Mouse (Mus musculus) embryonic stem cell, embryonic (primary cell): ENCODE measurements at regions not wholly inside any gene's neighbourhood (a gene's known extent, or its start where the extent isn't known, plus 50 kb on each side); places are given as distances from the start of the nearest gene placed in this dataset.
"Not testable (repeated sequence)": the region's sequence is repeated elsewhere in the genome, so short reads cannot be mapped to it uniquely, and the experiment has no call there.

Experiments
- CTCF ChIA-PET, 4 experiments: fragments of 300-600 bp in 2 of 4; fragments of 350-600 bp in 2 of 4; sonication (Branson Sonifier 250); formaldehyde crosslinking; loops; one replicate each; lab custom pipeline; 2022; ENCODE audit warnings: inconsistent platforms in 2 of 4; lab: Charles Lee
- POLR2A ChIA-PET, 4 experiments: fragments of 300-600 bp in 2 of 4; fragments of 350-600 bp in 2 of 4; sonication (Branson Sonifier 250); formaldehyde crosslinking; loops; one replicate each; lab custom pipeline; 2022; ENCODE audit warnings: antibody characterized with exemption in 4 of 4, inconsistent platforms in 1 of 4; lab: Charles Lee

DNA sequence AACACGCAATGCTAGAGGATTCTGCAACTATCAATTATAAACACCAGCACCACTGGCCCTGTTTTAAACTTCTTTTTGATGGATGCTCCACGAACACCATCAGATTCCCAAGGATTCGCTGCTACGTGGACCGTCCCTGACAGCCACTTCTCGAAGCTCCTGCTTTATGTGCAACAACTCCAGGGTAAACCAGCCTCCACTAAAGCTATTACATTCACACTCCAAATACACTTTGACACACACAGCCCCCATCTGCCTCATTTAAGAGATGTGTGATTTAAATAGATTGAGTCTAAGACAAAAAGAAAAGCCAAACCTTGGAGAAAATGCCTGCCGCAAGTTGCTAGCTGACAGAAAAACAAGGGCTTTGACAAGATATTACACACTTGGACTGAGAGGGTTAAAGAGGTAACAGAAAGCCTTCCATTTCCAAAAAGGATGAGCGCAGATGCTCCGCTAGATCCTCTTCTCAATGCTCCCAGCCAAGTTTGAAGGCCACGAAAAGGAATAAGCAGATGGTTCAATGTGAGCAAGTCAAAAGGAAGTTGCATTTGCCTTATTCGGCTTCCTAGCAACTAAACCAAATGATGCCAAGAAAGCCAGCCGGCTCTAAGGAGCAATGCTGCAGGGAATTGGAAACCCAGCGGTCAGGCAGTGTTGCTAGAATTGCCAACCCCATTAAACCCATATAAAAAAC lies 54.0 kb upstream of the Cnep1r1 start:
- POLR2A ChIA-PET = interaction anchor here in 1 of 4 experiments (1.2 kb wide), 1 partner anchor 11 kb away, joined by 3 read pairs; no protein-coding TSS in a partner anchor
- CTCF ChIA-PET = interaction anchor here in 1 of 4 experiments (0.5 kb wide), 1 partner anchor 882 kb away, joined by 3 read pairs; no protein-coding TSS in a partner anchor

DNA sequence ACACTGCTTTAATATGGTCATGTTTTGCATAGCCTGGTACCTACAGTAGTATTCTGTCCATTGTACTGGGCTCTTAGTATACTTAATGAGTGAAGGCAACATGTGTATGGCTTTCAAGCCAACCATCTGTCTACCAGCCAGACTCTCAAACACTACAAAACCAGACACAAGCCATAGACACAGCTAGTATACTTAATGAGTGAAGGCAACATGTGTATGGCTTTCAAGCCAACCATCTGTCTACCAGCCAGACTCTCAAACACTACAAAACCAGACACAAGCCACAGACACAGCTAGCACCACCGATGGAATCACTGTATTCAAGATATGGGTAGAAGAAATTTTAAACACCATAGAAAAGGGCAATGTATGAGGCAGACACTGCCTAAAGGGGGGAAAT lies 59.5 kb upstream of the Cnep1r1 start:
- CTCF ChIA-PET = interaction anchor here in 1 of 4 experiments (0.8 kb wide), 1 partner anchor 218 kb away, joined by 4 read pairs; no protein-coding TSS in a partner anchor
- POLR2A ChIA-PET = not testable (repeated sequence)

DNA sequence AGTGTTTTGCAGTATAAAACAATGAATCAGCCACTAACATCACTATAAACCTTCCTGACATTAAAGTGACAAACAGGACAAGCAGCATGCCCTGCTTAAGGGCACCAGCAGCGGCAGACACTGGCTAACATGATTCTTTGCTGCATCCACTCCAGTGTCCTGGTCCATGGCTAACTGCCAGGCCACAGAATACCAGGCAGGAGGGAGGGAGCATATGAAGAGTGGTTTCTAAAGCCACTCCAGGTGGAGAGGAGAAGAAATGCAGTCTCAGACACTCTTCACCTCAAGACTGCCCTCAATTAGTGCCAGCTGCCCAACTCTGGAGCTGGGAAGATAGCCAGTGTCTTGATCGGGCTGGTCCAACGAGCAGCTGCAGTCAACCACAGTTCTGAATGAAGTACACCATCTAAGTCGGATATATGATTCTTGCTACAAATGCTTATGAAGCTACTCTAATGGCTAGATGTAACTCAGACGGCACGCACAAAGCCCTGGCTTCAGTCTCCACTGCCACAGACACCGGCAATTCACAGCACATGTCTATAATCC lies 60.8 kb upstream of the Cnep1r1 start:
- ChIA-PET CTCF (no interaction called here), POLR2A (interaction anchor here in 1 of 4 experiments (1.1 kb wide), 1 partner anchor 17 kb away, joined by 3 read pairs; no protein-coding TSS in a partner anchor)

DNA sequence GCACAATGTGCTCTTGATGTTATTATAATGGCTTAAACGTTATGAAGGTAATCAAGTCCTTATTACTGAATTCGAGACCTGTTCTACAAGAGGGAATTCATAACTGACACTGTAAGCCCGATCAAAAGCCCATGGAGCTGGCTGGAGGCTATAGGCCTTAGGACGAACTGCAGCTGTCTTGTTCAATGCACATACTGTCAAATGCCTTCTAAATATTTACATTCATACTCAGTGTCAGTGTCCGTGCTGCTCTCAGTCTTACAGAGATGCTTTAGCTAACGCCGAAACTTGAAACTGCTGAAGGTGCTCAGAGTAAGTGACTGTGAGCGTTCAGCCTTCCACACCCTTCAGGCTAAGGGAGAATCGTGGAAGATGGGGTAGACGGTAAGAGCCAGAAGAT lies 67.9 kb upstream of the Cnep1r1 start:
- ChIA-PET POLR2A (interaction anchor here in 1 of 4 experiments (1.6 kb wide), 1 partner anchor 11 kb away, joined by 5 read pairs; no protein-coding TSS in a partner anchor), CTCF (no interaction called here)

DNA sequence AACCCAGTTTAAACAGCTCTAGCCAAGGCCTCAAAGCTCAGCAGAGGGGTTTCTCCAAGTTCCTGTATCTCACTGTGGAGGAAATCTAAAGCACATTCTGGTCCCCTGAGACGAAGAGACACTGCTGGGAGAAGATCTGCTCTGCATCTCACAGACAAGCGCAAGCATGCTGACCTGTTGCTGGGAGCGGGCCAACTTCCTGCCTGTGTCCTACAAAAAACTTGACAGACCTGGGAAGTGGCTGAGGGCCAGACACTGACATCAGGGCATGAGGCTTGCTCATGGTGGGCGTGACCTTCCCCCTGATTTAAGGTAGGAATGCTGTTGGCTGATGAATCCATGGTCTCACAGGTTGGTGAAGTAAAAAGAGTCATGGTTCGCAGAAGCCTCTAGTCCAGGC lies 69.5 kb upstream of the Cnep1r1 start:
- CTCF ChIA-PET = no interaction called here
- POLR2A ChIA-PET = interaction anchor here in 1 of 4 experiments (1.1 kb wide), 1 partner anchor 11 kb away, joined by 4 read pairs; no protein-coding TSS in a partner anchor

DNA sequence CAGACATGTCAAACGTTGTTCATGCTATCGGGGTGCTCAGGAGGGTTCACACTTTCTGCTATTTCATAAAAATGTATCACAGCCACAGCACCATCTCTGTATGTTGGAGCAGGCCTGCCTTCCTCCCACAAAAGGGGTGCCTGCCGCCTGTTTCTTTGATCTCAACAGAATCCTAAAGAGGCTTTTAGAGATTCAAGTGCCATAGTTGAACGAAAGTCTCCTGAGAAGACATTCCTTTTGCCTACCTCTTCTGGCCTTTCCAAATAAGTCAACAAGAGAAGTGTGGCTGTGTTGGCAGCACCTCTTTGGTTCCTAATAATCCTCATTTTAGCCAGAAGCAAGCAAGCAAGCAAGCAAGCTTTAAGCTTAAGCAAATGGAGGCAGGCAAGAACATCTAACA lies 72.6 kb upstream of the Cnep1r1 start:
- ChIA-PET POLR2A (no interaction called here), CTCF (no interaction called here)

DNA sequence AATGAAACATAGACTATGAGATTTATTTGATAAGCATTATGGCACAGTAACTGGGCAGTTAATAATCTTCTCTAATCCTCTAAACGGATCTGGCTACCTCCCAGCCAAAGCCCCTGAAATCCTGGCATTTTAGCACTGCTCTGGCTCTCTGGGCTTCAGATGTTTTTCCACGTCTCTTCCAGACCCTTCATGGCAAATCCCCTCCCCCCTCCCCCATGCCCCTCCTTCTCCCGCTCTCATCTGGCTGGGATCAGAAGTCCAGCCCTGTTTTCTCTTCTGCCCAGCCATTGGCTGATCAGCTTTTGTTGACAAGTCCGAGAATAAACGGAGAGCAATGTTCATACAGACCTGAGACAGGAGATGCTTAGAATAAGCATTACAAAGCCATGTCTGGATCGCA lies 79.3 kb upstream of the Cnep1r1 start:
- POLR2A ChIA-PET = no interaction called here
- CTCF ChIA-PET = no interaction called here

DNA sequence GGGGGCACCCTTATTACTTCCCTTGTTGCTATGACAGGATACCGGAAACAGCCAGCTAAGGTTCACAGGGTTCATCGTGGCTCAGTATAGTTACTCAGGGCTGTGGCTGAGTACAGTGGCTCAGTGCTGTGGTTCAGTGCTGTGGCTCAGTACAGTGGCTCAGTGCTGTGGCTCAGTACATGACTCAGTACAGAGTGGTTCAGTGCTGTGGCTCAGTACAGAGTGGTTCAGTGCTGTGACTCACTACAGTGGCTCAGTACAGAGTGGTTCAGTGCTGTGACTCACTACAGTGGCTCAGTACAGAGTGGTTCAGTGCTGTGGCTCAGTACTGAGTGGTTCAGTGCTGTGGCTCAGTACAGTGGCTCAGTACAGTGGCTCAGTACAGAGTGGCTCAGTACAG lies 78.6 kb upstream of the Zfp423 start:
- CTCF ChIA-PET = interaction anchor here in 1 of 4 experiments (0.6 kb wide), 1 partner anchor 947 kb away, joined by 4 read pairs; no protein-coding TSS in a partner anchor
- POLR2A ChIA-PET = interaction anchor here in 1 of 4 experiments (0.6 to 1.1 kb wide), 2 partner anchors 11 to 147 kb away, joined by 4 read pairs; no protein-coding TSS in a partner anchor

DNA sequence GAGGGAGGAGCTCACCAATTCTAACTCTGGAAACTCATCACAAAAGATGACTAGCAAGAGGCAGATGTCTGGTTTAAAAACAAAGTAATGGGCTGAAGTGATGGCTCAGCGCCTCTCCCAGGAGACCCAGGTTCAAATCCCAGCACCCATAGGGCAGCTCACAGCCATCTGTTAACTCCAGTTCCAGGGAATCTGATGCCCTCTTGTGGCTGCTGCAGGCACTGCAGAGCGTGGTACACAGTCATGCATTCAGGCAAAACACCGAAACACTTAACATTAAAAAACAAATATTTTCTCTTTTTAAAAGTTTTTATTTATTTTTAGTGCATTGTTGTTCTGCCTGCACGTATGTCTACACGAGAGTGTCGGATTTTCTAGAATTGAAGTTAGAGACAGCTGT lies 73.7 kb upstream of the Zfp423 start:
- CTCF ChIA-PET = interaction anchor here (0.5 to 1.9 kb wide), 43 partner anchors 8 to 814 kb away, joined by 3 to 8 read pairs (median 3); no protein-coding TSS in a partner anchor
- POLR2A ChIA-PET = interaction anchor here in 1 of 4 experiments (0.6 to 1.4 kb wide), 3 partner anchors 150 to 345 kb away, joined by 3 to 4 read pairs (median 3); no protein-coding TSS in a partner anchor

DNA sequence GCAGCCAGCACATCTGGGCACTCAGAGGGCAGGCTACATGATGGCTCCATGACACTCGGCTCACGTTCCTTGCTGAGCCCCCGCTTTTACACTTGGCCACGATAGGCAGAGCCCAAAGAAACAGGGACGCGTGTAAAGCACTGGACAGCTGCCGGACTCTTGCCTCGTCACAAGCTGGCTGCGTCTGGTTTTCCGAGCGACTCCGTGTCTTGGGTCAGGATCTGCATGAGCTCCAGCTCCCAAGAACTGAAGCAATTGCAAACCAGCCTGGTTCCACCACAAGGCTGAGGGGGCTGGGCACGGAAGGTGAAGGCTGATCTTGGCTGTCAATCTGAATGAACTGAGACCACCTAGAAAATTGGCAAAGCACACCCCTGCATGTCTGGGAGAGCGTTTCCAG lies 65.1 kb upstream of the Zfp423 start:
- ChIA-PET CTCF (interaction anchor here in 3 of 4 experiments (0.6 to 2.2 kb wide), 4 partner anchors 8 to 434 kb away, joined by 3 to 6 read pairs (median 3); no protein-coding TSS in a partner anchor), POLR2A (no interaction called here)

DNA sequence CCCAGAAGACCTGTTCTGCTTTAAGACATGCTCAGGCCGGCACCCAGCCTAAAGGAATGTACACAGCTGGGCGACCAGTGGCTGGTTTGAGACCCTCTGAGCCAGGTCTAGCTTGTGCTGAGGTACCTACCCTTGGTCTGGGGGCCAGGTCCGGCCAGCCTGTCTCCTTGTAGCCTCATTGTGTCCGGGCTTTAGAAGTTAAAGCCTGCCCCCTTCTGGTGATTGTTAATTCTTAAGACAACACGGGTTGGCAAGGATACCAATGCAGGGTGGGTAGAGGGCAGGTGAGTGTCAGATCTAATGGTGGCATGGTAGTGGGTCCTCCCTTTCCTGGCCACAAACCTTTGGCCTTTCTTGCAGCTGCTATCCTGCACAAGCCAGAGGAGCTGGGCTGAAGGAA lies 64.0 kb upstream of the Zfp423 start:
- ChIA-PET POLR2A (interaction anchor here in 1 of 4 experiments (1.1 kb wide), 1 partner anchor 60 kb away, joined by 3 read pairs; no protein-coding TSS in a partner anchor), CTCF (interaction anchor here (0.6 to 2.2 kb wide), 15 partner anchors 9 to 625 kb away, joined by 3 to 8 read pairs (median 4); no protein-coding TSS in a partner anchor)

DNA sequence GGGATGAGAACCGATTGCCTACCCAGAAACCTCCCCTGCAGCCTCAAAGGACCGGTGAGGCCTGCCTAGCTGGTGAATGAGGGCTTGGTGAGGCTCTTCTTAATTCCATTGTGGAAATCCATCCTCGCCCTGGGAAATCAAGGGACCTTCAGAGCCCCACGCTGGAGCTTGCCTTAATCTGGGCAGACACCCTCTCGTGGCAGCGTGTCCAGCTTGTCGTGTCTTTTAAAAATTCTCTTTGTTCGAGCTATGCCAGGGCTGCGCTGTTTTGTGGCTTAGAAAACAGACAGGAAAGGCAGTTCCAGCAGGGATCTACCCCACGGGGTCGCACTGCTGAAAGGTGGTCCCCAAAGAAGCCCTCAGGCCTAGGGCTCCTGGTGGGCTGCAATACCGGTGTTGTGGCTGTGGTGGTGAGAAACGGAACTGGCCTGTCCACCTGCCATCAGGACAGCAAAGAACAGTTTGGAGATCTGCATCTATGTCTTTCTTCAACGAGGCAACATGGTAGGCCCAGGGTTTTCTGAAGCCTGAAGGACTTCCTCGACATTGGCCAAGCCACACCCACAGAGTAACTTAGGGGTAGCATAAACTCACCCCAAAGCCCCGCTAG lies 63.5 kb upstream of the Zfp423 start:
- ChIA-PET POLR2A (interaction anchor here in 1 of 4 experiments (1.1 kb wide), 1 partner anchor 60 kb away, joined by 3 read pairs; no protein-coding TSS in a partner anchor), CTCF (interaction anchor here (0.6 to 1.8 kb wide), 14 partner anchors 9 to 626 kb away, joined by 3 to 8 read pairs (median 4); no protein-coding TSS in a partner anchor)

DNA sequence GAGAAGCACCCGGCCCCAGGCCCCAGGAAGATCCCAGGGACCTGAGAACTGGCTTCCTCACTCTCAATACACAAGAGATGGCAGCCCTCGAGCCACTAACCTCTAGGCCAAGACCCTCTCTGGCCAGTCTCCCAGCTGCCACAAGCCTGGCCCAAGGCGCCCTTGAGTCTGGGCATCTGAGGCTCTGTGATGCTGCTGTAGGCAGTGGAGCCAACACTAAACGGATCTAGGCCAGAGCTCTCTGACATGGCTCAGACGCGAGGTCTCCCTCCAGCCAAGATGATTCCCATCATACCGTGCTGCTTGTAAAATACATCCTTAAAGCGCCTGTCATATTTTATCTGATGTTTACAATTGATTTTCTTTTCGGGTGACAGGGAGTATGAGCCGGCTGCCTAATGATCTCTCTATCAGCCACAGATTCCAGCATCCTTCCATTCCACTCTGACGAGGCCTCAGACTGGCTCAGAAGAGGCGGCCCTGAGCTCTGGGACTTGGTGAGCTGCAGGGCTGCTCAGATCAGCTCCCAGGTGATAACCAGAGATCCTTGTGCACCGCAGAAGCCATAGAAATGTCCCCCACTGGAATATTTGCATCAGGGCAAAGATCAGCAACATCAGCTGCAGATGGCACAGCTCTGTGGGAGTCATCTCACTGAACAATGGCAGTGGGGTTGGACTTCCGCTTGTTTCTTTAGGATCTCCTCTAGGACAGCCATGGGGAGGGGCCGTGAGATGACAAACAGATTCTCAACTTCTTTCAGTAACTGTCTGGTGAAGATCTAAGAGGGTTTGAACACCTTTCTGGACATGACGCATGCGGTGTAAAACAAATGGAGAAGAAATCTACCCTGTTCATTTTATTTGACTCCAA lies 60.1 kb upstream of the Zfp423 start:
- CTCF ChIA-PET = interaction anchor here (0.5 to 1.7 kb wide), 12 partner anchors 8 to 356 kb away, joined by 3 to 9 read pairs (median 4); no protein-coding TSS in a partner anchor
- POLR2A ChIA-PET = interaction anchor here in 1 of 4 experiments (0.6 to 0.9 kb wide), 2 partner anchors 18 to 1886 kb away, joined by 3 read pairs; no protein-coding TSS in a partner anchor

DNA sequence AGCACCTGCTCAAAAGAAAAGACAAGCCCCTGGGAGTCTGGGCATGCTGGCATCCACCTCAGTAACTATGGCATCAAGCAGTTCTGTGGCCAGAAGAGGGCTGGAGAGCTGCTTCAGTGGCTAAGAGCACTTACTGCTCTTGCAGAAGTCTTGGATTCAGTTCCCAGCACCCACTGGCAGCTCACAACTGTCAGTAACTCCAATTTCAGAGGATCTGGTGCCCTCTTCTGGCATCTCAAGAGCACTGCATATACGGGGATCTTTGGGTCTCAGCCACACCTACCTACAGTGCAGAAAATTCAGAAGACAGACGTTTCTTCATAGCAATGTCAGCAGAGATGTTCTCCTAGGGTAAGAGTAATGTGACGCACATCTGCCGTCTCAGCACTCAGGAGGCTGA lies 59.1 kb upstream of the Zfp423 start:
- POLR2A ChIA-PET = no interaction called here
- CTCF ChIA-PET = interaction anchor here in 2 of 4 experiments (0.9 to 1.4 kb wide), 3 partner anchors 14 to 111 kb away, joined by 3 to 8 read pairs (median 6); no protein-coding TSS in a partner anchor

DNA sequence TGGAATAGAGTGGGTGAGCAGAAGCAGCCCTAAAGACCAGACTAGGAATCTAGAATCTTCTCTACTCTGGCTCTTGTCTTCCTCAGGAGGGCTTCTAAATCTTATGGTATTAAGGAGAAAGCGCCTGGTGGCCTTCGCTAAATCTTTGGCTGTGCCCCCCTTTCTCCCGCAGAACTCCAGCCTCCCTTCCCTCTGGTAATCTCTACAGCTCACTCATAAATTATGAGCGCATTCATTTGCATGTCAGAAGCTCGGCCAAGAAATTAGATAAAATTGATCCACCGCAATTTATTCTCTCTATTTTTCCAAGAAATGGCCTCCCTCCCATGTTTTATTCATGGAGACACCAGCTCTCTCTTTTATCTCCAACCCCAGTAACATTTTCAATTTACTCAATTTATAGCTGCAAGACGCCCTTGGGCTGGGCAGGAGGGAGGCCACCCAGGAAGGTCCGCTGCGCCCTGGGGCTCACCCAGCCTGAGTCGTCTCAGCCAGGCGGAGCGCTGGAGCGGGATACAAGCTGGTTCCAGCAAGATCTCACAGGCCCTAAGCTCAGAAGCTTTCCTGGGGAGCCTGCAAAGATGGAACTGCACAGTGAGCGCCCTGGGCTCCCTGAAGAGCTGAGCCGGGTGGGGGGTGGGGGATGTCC lies 52.9 kb upstream of the Zfp423 start:
- POLR2A ChIA-PET = interaction anchor here in 3 of 4 experiments (0.5 to 1.1 kb wide), 4 partner anchors 16 to 74 kb away, joined by 3 to 4 read pairs (median 4); no protein-coding TSS in a partner anchor
- CTCF ChIA-PET = interaction anchor here (0.6 to 1.4 kb wide), 10 partner anchors 8 to 444 kb away, joined by 3 to 11 read pairs (median 4); partner anchors contain the start of gene Zfp423 (in 1 of the 4)

DNA sequence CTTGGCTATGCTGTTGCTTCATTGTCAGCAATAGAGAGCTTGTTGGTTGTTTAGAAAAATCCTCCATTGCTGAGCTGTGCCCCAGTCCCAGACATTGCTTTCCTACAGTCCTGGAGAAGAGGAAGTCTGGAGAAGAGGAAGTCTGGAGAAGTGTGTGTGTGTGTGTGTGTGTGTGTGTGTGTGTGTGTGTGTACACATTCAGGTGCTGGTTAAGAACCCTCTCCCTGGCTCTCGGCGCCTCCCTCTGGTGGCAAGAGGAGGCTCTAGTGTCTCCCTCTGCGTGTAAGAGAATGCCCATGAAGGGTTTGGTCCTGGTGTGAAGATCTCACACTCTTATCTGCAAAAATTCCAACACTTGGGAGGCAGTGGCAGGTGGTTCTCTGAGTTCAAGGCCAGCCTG lies 51.2 kb upstream of the Zfp423 start:
- ChIA-PET CTCF (interaction anchor here (0.5 to 1.9 kb wide), 19 partner anchors 9 to 402 kb away, joined by 3 to 8 read pairs (median 4); no protein-coding TSS in a partner anchor), POLR2A (interaction anchor here in 3 of 4 experiments (0.7 to 1.6 kb wide), 4 partner anchors 53 to 406 kb away, joined by 3 read pairs; no protein-coding TSS in a partner anchor)

DNA sequence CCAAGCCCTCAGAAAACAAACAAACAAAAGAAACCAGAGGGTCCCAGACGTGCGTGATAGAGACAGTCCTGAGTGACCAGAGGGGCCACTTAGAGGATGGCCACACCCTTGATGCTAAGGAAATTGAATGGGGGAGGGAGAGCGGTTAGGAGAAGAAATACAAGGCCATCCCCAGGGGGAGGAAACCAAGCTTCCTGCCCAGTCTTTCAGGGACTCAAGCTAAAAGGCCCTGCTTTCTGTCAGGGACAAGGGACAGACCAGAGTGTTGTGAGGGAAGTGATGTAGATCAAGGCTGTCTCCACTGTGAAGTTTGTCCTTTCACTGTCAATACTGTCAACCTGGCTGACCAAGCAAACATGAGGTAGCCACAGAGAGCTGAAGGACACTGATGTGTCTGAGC lies 50.5 kb upstream of the Zfp423 start:
- ChIA-PET POLR2A (interaction anchor here in 2 of 4 experiments (0.6 to 1.6 kb wide), 7 partner anchors 44 to 405 kb away, joined by 3 to 6 read pairs (median 3); no protein-coding TSS in a partner anchor), CTCF (interaction anchor here (0.5 to 1.9 kb wide), 24 partner anchors 10 to 695 kb away, joined by 3 to 13 read pairs (median 4); no protein-coding TSS in a partner anchor)
